In the genomic region with DNA sequence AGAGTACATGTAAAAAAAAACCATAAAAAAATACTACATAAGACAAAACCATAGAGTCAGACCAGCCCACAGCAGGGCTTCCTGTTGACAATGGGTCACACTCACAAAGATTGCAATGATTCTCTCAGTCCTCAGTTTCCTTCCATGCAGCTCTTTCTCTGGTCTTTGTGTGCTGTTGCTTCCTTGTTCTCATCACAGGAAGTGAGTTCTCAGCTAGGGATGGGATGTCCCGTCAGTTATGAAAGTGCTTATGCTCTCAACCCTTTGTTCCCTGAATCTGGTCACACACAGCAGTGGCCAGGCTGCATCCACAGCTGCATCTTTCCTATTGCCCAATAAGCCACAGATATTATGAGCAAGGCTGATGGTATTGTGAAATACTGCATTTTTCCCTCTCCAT, we compare ENCODE assay signal across 20 mouse cellular contexts. TPM values are rescaled to one million over a fixed set of nuclear protein-coding genes. Genes with fewer than 3 reads are reported as not detected.
A peak's percentile ranks its signal among the peaks of the same experiment; 100 is the strongest.
DNase-seq lines count a peak whose midpoint lies in the region; ATAC-seq and TF ChIP-seq lines count a peak whose summit lies in the region.
"Had no signal": no experiment of that assay in that cellular context is flagged by ENCODE, and none has a peak within 500 bp of the region (broad histone marks: within the 10 kb centered on the region; RNA-seq: fewer than 3 reads in every experiment).

No protein-coding gene starts in this region.

- no peak overlapping the region for H3K4me3 ChIP-seq in liver, adult 2 months (ENCODE audit: insufficient read depth, low read depth, low read length)
- H3K4me3 ChIP-seq: forebrain, embryonic 15.5 days; hindbrain, embryonic 15.5 days; liver, embryonic 15.5 days; midbrain, embryonic 15.5 days had no signal

- no peaks in the 10 kb centered on the region for H3K36me3 ChIP-seq in liver, adult 2 months (ENCODE audit: control insufficient read depth, insufficient read depth, low read length)
- H3K36me3 ChIP-seq: forebrain, embryonic 15.5 days; hindbrain, embryonic 15.5 days; liver, embryonic 15.5 days; midbrain, embryonic 15.5 days had no signal

- TF ChIP-seq CTCF in liver, adult 2 months (IDR thresholded peaks at IDR 0.05; ENCODE audit: low read depth, low read length) = no peak

- peak; percentile 88 for ATAC-seq in megakaryocyte progenitor cell, adult 5-6 weeks (replicated peaks; ENCODE audit: poor library complexity)
- ATAC-seq: forebrain, embryonic 15.5 days; midbrain, embryonic 15.5 days had no signal

- DNase-seq in liver, adult 2 months (ENCODE audit: extremely low read depth, low read depth, low spot score) = peak; percentile 33
- no peak for DNase-seq in liver
- DNase-seq in CD4-positive helper T cell, adult 2 months (ENCODE audit: low read depth, low spot score) = peak; percentile 73
- DNase-seq in T-cell, adult 2 months (ENCODE audit: low spot score) = peak; percentile 32
- no peak for DNase-seq in kidney, postnatal 25 days
- no peak for DNase-seq in cerebellum, adult 9-10 months
- DNase-seq: adrenal gland, postnatal 36 days; cerebellum, postnatal 10 days; kidney, adult 18-20 months; kidney, postnatal 36 days had no signal

- TF ChIP-seq POLR2A in liver, adult 2 months (IDR thresholded peaks at IDR 0.05; ENCODE audit: extremely low read depth, insufficient read depth, low read length) = no peak

- 63% methylated on average over 1 of the region's 1 CpGs for WGBS in liver, adult 2 months

- H3K79me2 ChIP-seq in liver, adult 2 months (ENCODE audit: control insufficient read depth, insufficient read depth, low read length) = no peaks in the 10 kb centered on the region

- H3K27me3 ChIP-seq in liver, adult 2 months (ENCODE audit: control insufficient read depth, insufficient read depth, low read length) = no peaks in the 10 kb centered on the region
- H3K27me3 ChIP-seq: forebrain, embryonic 15.5 days; hindbrain, embryonic 15.5 days; liver, embryonic 15.5 days; midbrain, embryonic 15.5 days had no signal

- H3K4me1 ChIP-seq in liver, adult 2 months (ENCODE audit: control insufficient read depth, insufficient read depth, low read length) = peaks cover 6% of the 10 kb centered on the region; the same call in 1 of the 2 replicates
- H3K4me1 ChIP-seq: forebrain, embryonic 15.5 days; hindbrain, embryonic 15.5 days; liver, embryonic 15.5 days; midbrain, embryonic 15.5 days had no signal

- H3K9ac ChIP-seq in liver, adult 2 months (ENCODE audit: low read depth, low read length) = no peak overlapping the region
- H3K9ac ChIP-seq: forebrain, embryonic 15.5 days; hindbrain, embryonic 15.5 days; liver, embryonic 15.5 days; midbrain, embryonic 15.5 days had no signal

- no peak overlapping the region for H3K27ac ChIP-seq in liver, adult 2 months (replicated peaks; ENCODE audit: insufficient read depth, low read depth, low read length)
- H3K27ac ChIP-seq: forebrain, embryonic 15.5 days; hindbrain, embryonic 15.5 days; liver, embryonic 15.5 days; midbrain, embryonic 15.5 days had no signal

RNA-seq across cellular contexts. Expression of a gene that starts 2.9 kb away (rescaled TPM):
- 3.2 and 4.7 TPM in 2 replicates for total RNA-seq in liver, adult 2 months (2014; rRNA removed)
- 0.61 and 0.98 TPM in 2 replicates for polyA plus RNA-seq in liver, adult 2 months (2012; rRNA removed)
- total RNA-seq in megakaryocyte progenitor cell, adult 5-6 weeks (2015) = 44.8 and 47.0 TPM in 2 replicates
- 19.8 and 24.4 TPM in 2 replicates for total RNA-seq in megakaryocyte progenitor cell, adult 5-6 weeks (2017)

RNA-seq across cellular contexts. Expression of a gene that starts 23.1 kb away (rescaled TPM):
- 3.5 and 3.8 TPM in 2 replicates for total RNA-seq in liver, adult 2 months (2014; rRNA removed)
- 3.9 and 7.1 TPM in 2 replicates for polyA plus RNA-seq in liver, adult 2 months (2012; rRNA removed)
- not detected in 2 replicates for total RNA-seq in megakaryocyte progenitor cell, adult 5-6 weeks (2015)
- not detected in 2 replicates for total RNA-seq in megakaryocyte progenitor cell, adult 5-6 weeks (2017)
- total RNA-seq: layer of hippocampus, postnatal 14 days; left cerebral cortex, postnatal 25 days had no signal
- polyA plus RNA-seq: forebrain, embryonic 15.5 days; hindbrain, embryonic 15.5 days; midbrain, embryonic 15.5 days had no signal

RNA-seq across cellular contexts. Expression of a gene that starts 27.7 kb away (rescaled TPM):
- 1.1 and 1.4 TPM in 2 replicates for total RNA-seq in liver, adult 2 months (2014; rRNA removed)
- 0.22 and 0.48 TPM in 2 replicates for polyA plus RNA-seq in liver, adult 2 months (2012; rRNA removed)
- total RNA-seq in megakaryocyte progenitor cell, adult 5-6 weeks (2015) = 0.67 and 2.5 TPM in 2 replicates
- 1.2 and 1.3 TPM in 2 replicates for total RNA-seq in megakaryocyte progenitor cell, adult 5-6 weeks (2017)
- total RNA-seq: gastrocnemius, adult 8-10 months had no signal
- polyA plus RNA-seq: forebrain, embryonic 15.5 days; heart, embryonic 16.5 days; hindbrain, embryonic 15.5 days; midbrain, embryonic 15.5 days; neural tube, embryonic 11.5 days had no signal

RNA-seq across cellular contexts. Expression of a gene that starts 44.3 kb away (rescaled TPM):
- total RNA-seq in liver, adult 2 months (2014; rRNA removed) = 5.6 and 6.6 TPM in 2 replicates
- 1.0 and 1.8 TPM in 2 replicates for polyA plus RNA-seq in liver, adult 2 months (2012; rRNA removed)
- 181 and 238 TPM in 2 replicates for total RNA-seq in megakaryocyte progenitor cell, adult 5-6 weeks (2015)
- total RNA-seq in megakaryocyte progenitor cell, adult 5-6 weeks (2017) = 142 and 174 TPM in 2 replicates

Comparison
In these comparisons a context has a peak if more than half of its experiments do, and no peak if none do; other contexts are left out.
1. DNase-seq: peak in liver, adult 2 months (single experiment), CD4-positive helper T cell, adult 2 months (single experiment) and T-cell, adult 2 months (single experiment); none in liver (single experiment), kidney, postnatal 25 days (0 of 2) and cerebellum, adult 9-10 months (single experiment).